Mouse (Mus musculus): ENCODE measurements at regions not wholly inside any gene's neighbourhood (a gene's known extent, or its start where the extent isn't known, plus 50 kb on each side); places are given as distances from the start of the nearest gene placed in this dataset.

DNA sequence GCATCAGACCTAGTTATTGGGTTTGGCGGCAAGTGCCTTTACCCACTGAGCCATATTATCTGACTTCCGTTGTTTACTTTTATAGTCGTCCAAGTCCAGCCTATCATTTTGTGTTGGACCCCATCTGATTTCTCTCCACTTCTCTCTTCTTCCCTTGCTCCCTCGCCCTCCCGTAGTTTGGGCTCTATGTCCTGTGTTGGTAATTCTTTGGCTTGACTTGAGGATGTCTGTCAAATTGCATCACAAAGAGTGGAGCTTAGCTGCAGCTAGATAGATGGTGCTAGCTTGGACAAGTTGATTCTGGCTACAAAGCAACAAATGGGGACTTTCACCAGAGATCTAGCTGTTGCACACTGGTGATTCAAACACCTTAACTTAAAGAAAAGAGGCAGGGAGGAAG is 147.9 kb downstream of the Pmp22 start:
- Histone ChIP-seq H3K4me1 (ENCODE audit: control insufficient read depth, insufficient read depth, low read length) (no peaks in the 10 kb centered on the region), H3K4me2 (no peak overlapping the region), H3K9me3 (replicated peaks; ENCODE audit: control insufficient read depth, low read length) (no peaks in the 10 kb centered on the region), H3K27me3 (ENCODE audit: control insufficient read depth, insufficient read depth, low read length) (no peaks in the 10 kb centered on the region), H3K4me3 (ENCODE audit: low read depth, low read length) (no peak overlapping the region), H3K27ac (ENCODE audit: low read depth, low read length) (no peak overlapping the region), H3K36me3 (ENCODE audit: control insufficient read depth, insufficient read depth, low read length) (no peaks in the 10 kb centered on the region), H3K9ac (ENCODE audit: low read depth, low read length) (no peak overlapping the region)
- WGBS (ENCODE audit: insufficient replicate concordance): 74% methylated on average over 5 of the region's 5 CpGs
- no peak for ATAC-seq (replicated peaks; ENCODE audit: insufficient number of reproducible peaks, low FRiP score, low TSS enrichment)

DNA sequence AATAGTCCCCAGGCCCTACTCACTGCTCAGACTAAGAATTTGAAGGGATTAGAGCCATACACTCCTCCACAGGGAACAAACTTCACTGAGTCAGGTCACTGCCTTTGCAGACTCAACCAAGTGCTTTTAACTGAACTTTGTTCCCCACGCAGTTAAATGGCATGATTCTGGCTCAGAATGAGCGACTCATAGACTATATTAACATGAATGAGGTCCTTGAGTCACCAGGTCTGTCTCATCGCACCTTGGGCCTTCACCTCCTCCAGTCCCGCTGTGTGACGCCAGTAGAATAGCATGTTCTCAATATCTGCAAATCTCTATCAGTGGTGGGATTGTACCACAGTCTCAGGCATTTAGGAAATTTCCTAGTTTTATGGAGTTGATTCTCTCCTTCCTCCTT is 153.1 kb downstream of the Pmp22 start:
- WGBS (ENCODE audit: insufficient replicate concordance): 85% methylated on average over 5 of the region's 5 CpGs
- Histone ChIP-seq H3K9me3 (replicated peaks; ENCODE audit: control insufficient read depth, low read length) (no peaks in the 10 kb centered on the region), H3K4me3 (ENCODE audit: low read depth, low read length) (no peak overlapping the region), H3K27me3 (ENCODE audit: control insufficient read depth, insufficient read depth, low read length) (no peaks in the 10 kb centered on the region), H3K27ac (ENCODE audit: low read depth, low read length) (no peak overlapping the region), H3K36me3 (ENCODE audit: control insufficient read depth, insufficient read depth, low read length) (no peaks in the 10 kb centered on the region), H3K4me1 (ENCODE audit: control insufficient read depth, insufficient read depth, low read length) (no peaks in the 10 kb centered on the region), H3K9ac (ENCODE audit: low read depth, low read length) (no peak overlapping the region), H3K4me2 (no peak overlapping the region)
- no peak for ATAC-seq (replicated peaks; ENCODE audit: insufficient number of reproducible peaks, low FRiP score, low TSS enrichment)

DNA sequence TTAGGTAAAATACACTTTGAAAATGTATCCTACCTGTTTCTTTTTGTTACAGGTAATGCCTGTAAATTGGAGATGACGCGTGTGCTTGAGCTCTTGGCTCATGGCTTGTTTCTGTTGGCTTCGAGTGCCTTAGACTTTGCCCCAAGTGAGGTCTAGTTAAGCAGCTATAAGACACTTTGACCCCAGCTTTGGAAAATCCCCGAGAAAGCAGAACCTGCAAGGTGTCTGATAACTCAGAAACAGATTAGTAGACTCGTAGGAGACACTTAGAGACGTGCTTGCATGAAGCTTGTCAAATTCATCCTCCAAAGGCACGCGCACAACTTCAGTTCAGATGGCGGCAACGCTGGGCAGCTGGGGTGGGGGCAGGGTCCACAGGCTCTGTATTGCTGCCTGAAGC is 153.8 kb downstream of the Pmp22 start:
- no peaks in the 10 kb centered on the region for H3K36me3 ChIP-seq (ENCODE audit: control insufficient read depth, insufficient read depth, low read length)
- no peak overlapping the region for H3K27ac ChIP-seq (ENCODE audit: low read depth, low read length)

DNA sequence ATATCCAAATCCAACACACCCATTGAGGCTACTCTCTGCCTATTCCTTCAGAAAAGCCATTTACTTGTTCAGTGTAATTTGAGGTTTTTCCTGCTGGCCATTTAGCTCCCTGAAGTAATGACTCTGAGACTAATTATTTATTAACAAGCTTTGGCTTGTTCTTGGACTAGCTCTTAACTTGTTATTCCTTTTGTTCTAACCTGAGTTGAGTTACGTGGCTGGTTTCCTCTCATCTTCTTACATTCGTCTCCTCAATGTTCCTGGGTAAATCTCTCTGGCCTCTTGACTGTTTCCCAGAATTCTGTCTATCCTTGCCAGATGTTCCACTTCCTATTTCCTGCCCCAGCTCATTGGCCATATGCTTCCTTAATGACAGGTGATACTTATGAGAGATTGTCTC is 157.2 kb downstream of the Pmp22 start:
- no peaks in the 10 kb centered on the region for H3K36me3 ChIP-seq (ENCODE audit: control insufficient read depth, insufficient read depth, low read length)
- H3K27ac ChIP-seq (ENCODE audit: low read depth, low read length): no peak overlapping the region
- H3K9me3 ChIP-seq (replicated peaks; ENCODE audit: control insufficient read depth, low read length): no peaks in the 10 kb centered on the region
- H3K27me3 ChIP-seq (ENCODE audit: control insufficient read depth, insufficient read depth, low read length): no peaks in the 10 kb centered on the region
- no peak overlapping the region for H3K9ac ChIP-seq (ENCODE audit: low read depth, low read length)
- ATAC-seq (replicated peaks; ENCODE audit: insufficient number of reproducible peaks, low FRiP score, low TSS enrichment): no peak
- H3K4me3 ChIP-seq (ENCODE audit: low read depth, low read length): no peak overlapping the region
- H3K4me2 ChIP-seq: no peak overlapping the region
- 74% methylated on average over 2 of the region's 2 CpGs for WGBS (ENCODE audit: insufficient replicate concordance)
- H3K4me1 ChIP-seq (ENCODE audit: control insufficient read depth, insufficient read depth, low read length): peaks cover 6% of the 10 kb centered on the region

More for the DNA sequence above, 153.8 kb downstream of the Pmp22 start:
- Histone ChIP-seq H3K4me2 (no peak overlapping the region), H3K4me3 (ENCODE audit: low read depth, low read length) (no peak overlapping the region), H3K9ac (ENCODE audit: low read depth, low read length) (no peak overlapping the region), H3K4me1 (ENCODE audit: control insufficient read depth, insufficient read depth, low read length) (peaks cover 1% of the 10 kb centered on the region), H3K9me3 (replicated peaks; ENCODE audit: control insufficient read depth, low read length) (no peaks in the 10 kb centered on the region), H3K27me3 (ENCODE audit: control insufficient read depth, insufficient read depth, low read length) (no peaks in the 10 kb centered on the region)
- 66% methylated on average over 10 of the region's 10 CpGs for WGBS (ENCODE audit: insufficient replicate concordance)
- no peak for ATAC-seq (replicated peaks; ENCODE audit: insufficient number of reproducible peaks, low FRiP score, low TSS enrichment)

DNA sequence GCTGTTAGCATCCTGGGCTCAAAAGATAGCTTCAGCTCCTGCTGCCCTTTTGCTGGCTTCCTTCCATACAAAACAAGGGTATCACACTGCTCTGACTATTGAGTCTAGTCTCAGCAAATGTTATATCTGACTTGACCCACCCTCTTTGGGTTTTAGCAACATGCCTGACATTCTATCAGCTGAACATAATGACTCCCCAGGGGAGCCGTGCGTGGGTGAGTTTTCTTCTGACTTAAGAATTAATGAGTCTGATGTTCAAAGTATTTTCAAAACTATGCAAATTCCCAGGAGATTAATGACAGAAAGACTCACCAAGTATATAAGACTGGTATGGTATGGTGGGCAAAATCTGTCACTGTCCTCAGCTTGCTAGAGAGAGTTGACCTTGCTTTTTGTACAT is 159.0 kb downstream of the Pmp22 start:
- Histone ChIP-seq H3K4me3 (ENCODE audit: low read depth, low read length) (no peak overlapping the region), H3K27ac (ENCODE audit: low read depth, low read length) (no peak overlapping the region), H3K27me3 (ENCODE audit: control insufficient read depth, insufficient read depth, low read length) (no peaks in the 10 kb centered on the region), H3K9ac (ENCODE audit: low read depth, low read length) (no peak overlapping the region), H3K36me3 (ENCODE audit: control insufficient read depth, insufficient read depth, low read length) (no peaks in the 10 kb centered on the region), H3K4me1 (ENCODE audit: control insufficient read depth, insufficient read depth, low read length) (peaks cover 6% of the 10 kb centered on the region), H3K9me3 (replicated peaks; ENCODE audit: control insufficient read depth, low read length) (no peaks in the 10 kb centered on the region), H3K4me2 (no peak overlapping the region)
- 51% methylated on average over 2 of the region's 2 CpGs for WGBS (ENCODE audit: insufficient replicate concordance)
- no peak for ATAC-seq (replicated peaks; ENCODE audit: insufficient number of reproducible peaks, low FRiP score, low TSS enrichment)

DNA sequence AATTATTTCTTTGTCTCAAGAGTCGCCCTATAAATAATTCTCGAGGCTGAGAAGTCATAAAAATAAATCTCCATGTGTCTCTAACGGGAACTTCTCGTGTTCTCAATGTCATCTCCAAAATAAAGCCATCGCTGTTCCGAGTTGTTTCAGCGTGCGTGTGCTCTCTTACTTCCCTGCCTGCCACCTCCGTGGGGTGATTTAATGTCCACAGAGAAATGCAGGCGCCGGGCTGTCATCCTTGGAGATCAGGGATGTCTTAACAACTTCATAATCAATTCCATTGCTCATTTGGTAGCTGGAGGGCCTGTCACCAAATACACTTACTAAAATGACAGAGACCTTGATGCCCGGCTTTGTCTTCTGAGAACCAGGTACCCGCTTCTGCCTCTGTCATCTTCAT is 161.8 kb downstream of the Pmp22 start:
- Histone ChIP-seq H3K4me2 (no peak overlapping the region), H3K9ac (ENCODE audit: low read depth, low read length) (no peak overlapping the region), H3K4me3 (ENCODE audit: low read depth, low read length) (no peak overlapping the region), H3K27me3 (ENCODE audit: control insufficient read depth, insufficient read depth, low read length) (no peaks in the 10 kb centered on the region), H3K27ac (ENCODE audit: low read depth, low read length) (no peak overlapping the region), H3K36me3 (ENCODE audit: control insufficient read depth, insufficient read depth, low read length) (no peaks in the 10 kb centered on the region), H3K9me3 (replicated peaks; ENCODE audit: control insufficient read depth, low read length) (no peaks in the 10 kb centered on the region), H3K4me1 (ENCODE audit: control insufficient read depth, insufficient read depth, low read length) (peaks cover 6% of the 10 kb centered on the region)
- no peak for ATAC-seq (replicated peaks; ENCODE audit: insufficient number of reproducible peaks, low FRiP score, low TSS enrichment)
- 88% methylated on average over 13 of the region's 13 CpGs for WGBS (ENCODE audit: insufficient replicate concordance)

DNA sequence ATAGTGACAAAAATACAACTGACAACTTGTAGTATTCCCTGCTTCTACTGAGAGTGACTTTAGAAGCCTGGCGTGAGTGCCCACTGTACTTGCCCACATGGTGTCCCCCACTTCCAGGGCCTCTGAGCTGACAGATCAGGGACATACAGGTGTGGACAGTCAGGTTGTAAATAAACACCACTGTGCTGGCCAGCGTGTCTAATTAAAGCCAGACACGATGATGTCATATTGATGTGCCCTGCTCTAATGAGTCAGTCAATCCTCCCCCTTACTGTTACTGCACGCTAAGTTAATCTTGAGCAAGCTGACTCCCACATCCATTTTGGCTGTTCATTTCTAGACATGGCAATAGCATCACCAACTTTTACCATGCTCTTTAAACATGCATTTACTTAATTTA is 164.7 kb downstream of the Pmp22 start:
- no peak for ATAC-seq (replicated peaks; ENCODE audit: insufficient number of reproducible peaks, low FRiP score, low TSS enrichment)
- H3K36me3 ChIP-seq (ENCODE audit: control insufficient read depth, insufficient read depth, low read length): no peaks in the 10 kb centered on the region
- H3K4me2 ChIP-seq: no peak overlapping the region
- H3K4me3 ChIP-seq (ENCODE audit: low read depth, low read length): no peak overlapping the region
- H3K9ac ChIP-seq (ENCODE audit: low read depth, low read length): no peak overlapping the region
- 68% methylated on average over 4 of the region's 4 CpGs for WGBS (ENCODE audit: insufficient replicate concordance)
- H3K27me3 ChIP-seq (ENCODE audit: control insufficient read depth, insufficient read depth, low read length): no peaks in the 10 kb centered on the region
- H3K9me3 ChIP-seq (replicated peaks; ENCODE audit: control insufficient read depth, low read length): no peaks in the 10 kb centered on the region
- H3K4me1 ChIP-seq (ENCODE audit: control insufficient read depth, insufficient read depth, low read length): no peaks in the 10 kb centered on the region
- no peak overlapping the region for H3K27ac ChIP-seq (ENCODE audit: low read depth, low read length)

DNA sequence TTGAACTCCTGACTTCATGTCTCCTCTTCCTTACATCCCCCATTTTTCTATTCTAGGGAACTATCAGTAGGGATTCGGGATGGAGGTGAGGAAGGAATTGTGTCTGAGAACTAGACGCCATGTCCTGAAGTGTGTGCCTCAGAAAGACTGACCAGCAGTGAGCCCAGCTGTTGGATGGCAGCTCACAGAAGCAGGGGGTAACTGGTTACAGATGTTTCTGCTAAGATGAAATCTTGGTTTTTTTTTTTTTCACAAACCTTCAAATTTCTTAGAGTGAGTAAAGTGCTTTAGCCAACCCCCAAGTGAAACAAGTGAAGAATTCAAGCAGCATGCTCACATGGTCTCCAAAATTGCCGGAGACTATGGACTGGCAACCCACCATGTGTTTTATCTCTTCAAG is 165.7 kb downstream of the Pmp22 start:
- 70% methylated on average over 3 of the region's 3 CpGs for WGBS (ENCODE audit: insufficient replicate concordance)
- ATAC-seq (replicated peaks; ENCODE audit: insufficient number of reproducible peaks, low FRiP score, low TSS enrichment): no peak
- H3K9ac ChIP-seq (ENCODE audit: low read depth, low read length): no peak overlapping the region

DNA sequence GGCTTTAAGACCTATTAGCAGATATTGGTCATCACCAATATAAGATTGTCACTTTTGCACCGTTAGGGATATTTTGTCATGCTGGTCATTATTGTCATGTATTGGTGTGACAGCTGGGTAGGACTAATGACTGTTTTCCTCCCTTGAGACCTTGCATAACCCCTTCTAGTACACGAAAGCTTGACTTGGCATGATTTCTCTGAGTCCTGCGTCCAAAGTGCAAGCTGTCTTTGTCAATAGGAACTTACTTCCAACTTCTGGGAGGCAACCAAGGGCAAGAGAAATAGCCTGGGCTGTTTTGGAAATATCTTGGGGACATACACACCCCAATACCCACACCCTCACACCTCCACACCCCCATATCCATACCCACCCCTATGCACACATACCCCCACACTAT is 167.7 kb downstream of the Pmp22 start:
- Histone ChIP-seq H3K4me1 (ENCODE audit: control insufficient read depth, insufficient read depth, low read length) (no peaks in the 10 kb centered on the region), H3K9ac (ENCODE audit: low read depth, low read length) (no peak overlapping the region), H3K4me3 (ENCODE audit: low read depth, low read length) (no peak overlapping the region), H3K4me2 (no peak overlapping the region), H3K9me3 (replicated peaks; ENCODE audit: control insufficient read depth, low read length) (no peaks in the 10 kb centered on the region), H3K27ac (ENCODE audit: low read depth, low read length) (no peak overlapping the region), H3K27me3 (ENCODE audit: control insufficient read depth, insufficient read depth, low read length) (no peaks in the 10 kb centered on the region), H3K36me3 (ENCODE audit: control insufficient read depth, insufficient read depth, low read length) (no peaks in the 10 kb centered on the region)
- 79% methylated on average over 3 of the region's 3 CpGs for WGBS (ENCODE audit: insufficient replicate concordance)
- ATAC-seq (replicated peaks; ENCODE audit: insufficient number of reproducible peaks, low FRiP score, low TSS enrichment): no peak

More for the DNA sequence above, 165.7 kb downstream of the Pmp22 start:
- Histone ChIP-seq H3K4me3 (ENCODE audit: low read depth, low read length) (no peak overlapping the region), H3K4me2 (no peak overlapping the region), H3K27me3 (ENCODE audit: control insufficient read depth, insufficient read depth, low read length) (no peaks in the 10 kb centered on the region), H3K4me1 (ENCODE audit: control insufficient read depth, insufficient read depth, low read length) (no peaks in the 10 kb centered on the region), H3K27ac (ENCODE audit: low read depth, low read length) (no peak overlapping the region), H3K9me3 (replicated peaks; ENCODE audit: control insufficient read depth, low read length) (no peaks in the 10 kb centered on the region), H3K36me3 (ENCODE audit: control insufficient read depth, insufficient read depth, low read length) (no peaks in the 10 kb centered on the region)

Measured in heart, embryonic 11.5 days (tissue).